Mouse (Mus musculus): ENCODE results near the gene Phf14. TPM values are rescaled to one million over a fixed set of nuclear protein-coding genes. Genes with fewer than 3 reads are reported as not detected.
A peak's percentile ranks its signal among the peaks of the same experiment; 100 is the strongest.
"Not testable (repeated sequence)": the region's sequence is repeated elsewhere in the genome, so short reads cannot be mapped to it uniquely, and the experiment has no call there.

The Phf14 gene
- polyA plus RNA-seq (2015; fragmentation: Nextera tagmentation; extraction: Ambion mirVana) = 36.2 and 38.5 TPM in 2 replicates

DNA sequence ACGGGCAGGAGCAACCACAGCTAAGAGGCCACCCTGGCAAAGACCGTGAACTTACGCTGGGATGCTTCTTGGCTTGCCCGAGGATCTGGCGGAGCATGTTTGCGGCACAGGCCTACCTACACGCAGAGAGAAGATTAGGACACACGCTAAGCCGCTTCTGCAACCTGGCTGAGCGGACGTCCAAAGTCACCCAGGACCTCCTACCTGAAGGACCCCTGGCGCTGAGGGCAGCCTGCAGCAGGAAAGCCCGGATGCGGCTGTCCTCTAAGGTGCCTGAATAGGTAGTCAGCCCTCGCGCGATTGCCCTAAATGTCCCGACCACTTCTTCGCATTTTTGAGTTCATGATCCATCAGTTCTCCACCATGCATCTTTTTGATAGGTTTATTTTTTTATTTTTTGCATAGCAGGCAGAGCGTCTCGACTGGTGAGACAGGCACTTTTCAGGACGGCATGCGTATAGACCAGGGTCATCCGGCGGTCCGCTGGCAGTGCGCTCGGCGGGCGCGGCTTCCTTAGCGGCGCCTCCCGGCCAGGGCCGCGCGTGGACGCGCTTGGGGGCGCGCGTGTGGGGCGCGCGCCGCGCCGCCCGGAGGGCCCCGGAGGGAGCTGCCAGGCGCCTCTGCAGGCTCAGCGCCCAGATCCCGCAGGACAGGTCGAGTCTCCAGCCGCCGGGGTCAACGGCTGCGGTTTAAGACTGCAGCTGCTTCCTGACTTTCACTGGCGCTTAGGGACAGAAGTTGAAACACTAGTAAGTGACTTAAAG lies at the start of gene Phf14, which contains the start of gene Ndufa4:
TSS of gene Phf14 (plus strand) at position 541 of the 764 bp plus-strand sequence.
TSS of gene Ndufa4 (minus strand) at position 229 of the 764 bp plus-strand sequence.
- Histone ChIP-seq H3K27ac (ENCODE audit: low read length) (peak within 1 kb of the TSS; percentile 87), H3K9me3 (ENCODE audit: control insufficient read depth, low read length) (no peaks in the 10 kb centered on the region), H3K9ac (ENCODE audit: low read depth, low read length) (peak within 1 kb of the TSS; percentile 82), H3K36me3 (ENCODE audit: control insufficient read depth, insufficient read depth, low read length) (no peaks in the 10 kb centered on the region), H3K4me3 (ENCODE audit: low read length) (peak within 1 kb of the TSS; percentile 72), H3K27me3 (replicated peaks; ENCODE audit: control insufficient read depth, insufficient read depth, low read length) (no peaks in the 10 kb centered on the region), H3K4me2 (ENCODE audit: low read depth, low read length) (peak within 1 kb of the TSS; percentile 76), H3K4me1 (ENCODE audit: control insufficient read depth, insufficient read depth, low read length) (peaks cover 9% of the 10 kb centered on the region)
- under 1% methylated on average over 59 of the region's 59 CpGs for WGBS
- ATAC-seq = peak; percentile 99

GRCm38 (mm10) chr6:11875364-11875763 lies 32.2 kb upstream of the Phf14 start:
- not testable (repeated sequence) for H3K27me3 ChIP-seq (replicated peaks; ENCODE audit: control insufficient read depth, insufficient read depth, low read length); H3K4me1 ChIP-seq (ENCODE audit: control insufficient read depth, insufficient read depth, low read length); H3K9ac ChIP-seq (ENCODE audit: low read depth, low read length); H3K4me3 ChIP-seq (ENCODE audit: low read length); H3K27ac ChIP-seq (ENCODE audit: low read length); H3K36me3 ChIP-seq (ENCODE audit: control insufficient read depth, insufficient read depth, low read length); ATAC-seq; H3K9me3 ChIP-seq (ENCODE audit: control insufficient read depth, low read length); H3K4me2 ChIP-seq (ENCODE audit: low read depth, low read length)
- WGBS = no CpG with 5 or more reads among the region's 2 CpGs

GRCm38 (mm10) chr6:11900809-11901310 lies 6.7 kb upstream of the Phf14 start:
- WGBS = 77% methylated on average over 4 of the region's 4 CpGs
- no peak overlapping the region for H3K9ac ChIP-seq (ENCODE audit: low read depth, low read length)
- H3K36me3 ChIP-seq (ENCODE audit: control insufficient read depth, insufficient read depth, low read length) = peaks cover 7% of the 10 kb centered on the region; the same call in 1 of the 2 replicates
- no peak overlapping the region for H3K27ac ChIP-seq (ENCODE audit: low read length)
- H3K4me2 ChIP-seq (ENCODE audit: low read depth, low read length) = no peak overlapping the region
- no peak overlapping the region for H3K4me3 ChIP-seq (ENCODE audit: low read length)
- no peaks in the 10 kb centered on the region for H3K9me3 ChIP-seq (ENCODE audit: control insufficient read depth, low read length)
- ATAC-seq = no peak
- H3K4me1 ChIP-seq (ENCODE audit: control insufficient read depth, insufficient read depth, low read length) = peaks cover 3% of the 10 kb centered on the region
- no peaks in the 10 kb centered on the region for H3K27me3 ChIP-seq (replicated peaks; ENCODE audit: control insufficient read depth, insufficient read depth, low read length)

DNA sequence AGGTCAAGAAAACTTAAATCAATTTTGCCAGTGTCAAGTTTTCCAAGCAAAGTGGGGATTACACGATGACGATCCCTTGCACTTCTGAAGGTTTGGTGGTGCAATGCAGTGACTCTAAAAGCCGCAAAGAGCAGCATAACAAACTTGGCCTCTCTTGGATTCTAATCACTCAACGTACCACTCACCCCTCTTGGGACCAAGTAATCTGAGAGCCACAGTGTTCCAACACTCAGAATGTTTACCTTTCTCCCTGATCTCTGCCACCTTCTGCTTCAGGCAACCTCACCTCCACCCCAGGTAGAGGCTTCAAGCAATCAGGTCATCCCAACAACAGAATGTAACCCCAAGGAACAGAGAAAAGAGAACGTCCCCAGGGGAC lies 730 bp upstream of the Phf14 start:
- no peaks in the 10 kb centered on the region for H3K9me3 ChIP-seq (ENCODE audit: control insufficient read depth, low read length)
- peaks cover 9% of the 10 kb centered on the region for H3K4me1 ChIP-seq (ENCODE audit: control insufficient read depth, insufficient read depth, low read length)
- 0% methylated on average over 5 of the region's 5 CpGs for WGBS
- peak overlapping the region; percentile 72 for H3K4me3 ChIP-seq (ENCODE audit: low read length)
- H3K9ac ChIP-seq (ENCODE audit: low read depth, low read length) = peak overlapping the region; percentile 82
- H3K27me3 ChIP-seq (replicated peaks; ENCODE audit: control insufficient read depth, insufficient read depth, low read length) = no peaks in the 10 kb centered on the region
- peak overlapping the region; percentile 87 for H3K27ac ChIP-seq (ENCODE audit: low read length)
- H3K4me2 ChIP-seq (ENCODE audit: low read depth, low read length) = peak overlapping the region; percentile 76
- peak; percentile 35; the same call in 1 of the 2 replicates for ATAC-seq
- 0 out of 2 replicates have a peak, but pooled peaks cover 2% of the 10 kb centered on the region for H3K36me3 ChIP-seq (ENCODE audit: control insufficient read depth, insufficient read depth, low read length)

- H3K36me3 ChIP-seq (ENCODE audit: control insufficient read depth, insufficient read depth, low read length) = no peaks in the 10 kb centered on the region
- H3K27me3 ChIP-seq (replicated peaks; ENCODE audit: control insufficient read depth, insufficient read depth, low read length) = no peaks in the 10 kb centered on the region
- H3K4me1 ChIP-seq (ENCODE audit: control insufficient read depth, insufficient read depth, low read length) = peaks cover 9% of the 10 kb centered on the region
- peak overlapping the region; percentile 76 for H3K4me2 ChIP-seq (ENCODE audit: low read depth, low read length)
- H3K27ac ChIP-seq (ENCODE audit: low read length) = peak overlapping the region; percentile 87; the same call in 1 of the 2 replicates
- ATAC-seq = peak; percentile 34; the same call in 1 of the 2 replicates
- peak overlapping the region; percentile 82 for H3K9ac ChIP-seq (ENCODE audit: low read depth, low read length)
- WGBS = 24% methylated on average over 7 of the region's 7 CpGs
- peak overlapping the region; percentile 72 for H3K4me3 ChIP-seq (ENCODE audit: low read length)
- no peaks in the 10 kb centered on the region for H3K9me3 ChIP-seq (ENCODE audit: control insufficient read depth, low read length)
Measured at GRCm38 (mm10) chr6:11908170-11908569, 561 bp downstream of the Phf14 start.

DNA sequence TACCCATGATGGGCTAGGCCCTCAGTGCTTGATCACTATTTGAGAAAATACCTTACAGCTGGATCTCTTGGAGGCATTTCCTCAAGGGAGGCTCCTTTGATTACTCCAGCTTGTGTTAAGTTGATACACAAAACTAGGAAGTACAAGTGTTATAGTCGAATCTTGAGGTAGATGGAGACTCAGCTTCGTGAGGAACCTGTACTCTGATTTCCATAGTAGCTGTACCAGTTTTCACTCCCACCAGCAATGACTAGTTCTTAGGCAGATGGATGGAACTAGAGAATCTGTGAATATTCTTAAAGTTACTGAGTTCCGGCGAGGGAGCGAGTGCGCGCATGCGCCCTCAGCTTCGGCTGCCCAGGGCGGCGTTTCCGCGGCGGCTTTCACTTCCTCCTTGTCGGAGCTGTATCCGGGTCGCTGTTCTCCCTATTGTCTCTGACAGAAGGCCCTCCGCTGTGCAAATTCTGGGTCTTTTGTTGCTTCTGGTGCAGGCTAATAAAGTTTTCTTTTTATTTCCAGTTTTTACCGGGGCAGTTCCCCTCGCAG lies 18.0 kb downstream of the Phf14 start:
- H3K4me1 ChIP-seq (ENCODE audit: control insufficient read depth, insufficient read depth, low read length) = peaks cover 3% of the 10 kb centered on the region; the same call in 1 of the 2 replicates
- H3K36me3 ChIP-seq (ENCODE audit: control insufficient read depth, insufficient read depth, low read length) = no peaks in the 10 kb centered on the region; the same call in none of the 2 replicates
- WGBS = under 1% methylated on average over 20 of the region's 20 CpGs
- ATAC-seq = peak; percentile 99
- H3K4me3 ChIP-seq (ENCODE audit: low read length) = peak overlapping the region; percentile 85
- H3K27ac ChIP-seq (ENCODE audit: low read length) = peak overlapping the region; percentile 94
- H3K4me2 ChIP-seq (ENCODE audit: low read depth, low read length) = peak overlapping the region; percentile 73
- H3K9ac ChIP-seq (ENCODE audit: low read depth, low read length) = peak overlapping the region; percentile 98
- no peaks in the 10 kb centered on the region for H3K27me3 ChIP-seq (replicated peaks; ENCODE audit: control insufficient read depth, insufficient read depth, low read length)
- H3K9me3 ChIP-seq (ENCODE audit: control insufficient read depth, low read length) = no peaks in the 10 kb centered on the region

- ATAC-seq = peak; percentile 87
- under 1% methylated on average over 37 of the region's 40 CpGs for WGBS
Measured at GRCm38 (mm10) chr6:11926082-11926595, 18.5 kb downstream of the Phf14 start.

DNA sequence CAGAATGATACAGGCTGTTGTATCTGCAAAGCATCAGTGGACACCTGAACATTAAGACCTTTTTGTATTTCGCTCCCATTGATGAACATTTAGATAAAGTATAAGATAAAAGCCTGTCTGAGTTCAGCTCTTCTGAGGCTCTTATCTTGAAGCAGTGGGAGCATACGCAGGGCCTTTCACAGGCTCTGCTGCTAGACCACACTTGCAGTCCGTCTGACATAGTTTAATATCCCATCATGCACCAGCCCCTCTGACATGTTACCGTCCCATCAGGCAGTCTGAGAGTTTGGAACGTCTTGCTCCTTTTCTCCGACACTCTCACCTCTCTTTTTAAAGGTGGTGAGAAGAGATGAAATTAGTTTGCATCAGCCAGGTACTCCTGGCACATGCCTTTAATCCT lies 19.9 kb downstream of the Phf14 start:
- no peak overlapping the region for H3K9ac ChIP-seq (ENCODE audit: low read depth, low read length)
- WGBS = 79% methylated on average over 6 of the region's 6 CpGs
- peak overlapping the region; percentile 24; the same call in 1 of the 2 replicates for H3K4me2 ChIP-seq (ENCODE audit: low read depth, low read length)
- H3K4me3 ChIP-seq (ENCODE audit: low read length) = no peak overlapping the region
- no peaks in the 10 kb centered on the region for H3K9me3 ChIP-seq (ENCODE audit: control insufficient read depth, low read length)
- H3K27ac ChIP-seq (ENCODE audit: low read length) = no peak overlapping the region
- no peak for ATAC-seq
- no peaks in the 10 kb centered on the region; the same call in none of the 2 replicates for H3K36me3 ChIP-seq (ENCODE audit: control insufficient read depth, insufficient read depth, low read length)
- H3K4me1 ChIP-seq (ENCODE audit: control insufficient read depth, insufficient read depth, low read length) = peaks cover 3% of the 10 kb centered on the region; the same call in 1 of the 2 replicates
- no peaks in the 10 kb centered on the region for H3K27me3 ChIP-seq (replicated peaks; ENCODE audit: control insufficient read depth, insufficient read depth, low read length)

More at GRCm38 (mm10) chr6:11926082-11926595, 18.5 kb downstream of the Phf14 start:
- Histone ChIP-seq H3K4me2 (ENCODE audit: low read depth, low read length) (peak overlapping the region; percentile 73), H3K27ac (ENCODE audit: low read length) (peak overlapping the region; percentile 94), H3K36me3 (ENCODE audit: control insufficient read depth, insufficient read depth, low read length) (no peaks in the 10 kb centered on the region; the same call in none of the 2 replicates), H3K27me3 (replicated peaks; ENCODE audit: control insufficient read depth, insufficient read depth, low read length) (no peaks in the 10 kb centered on the region), H3K9ac (ENCODE audit: low read depth, low read length) (peak overlapping the region; percentile 98), H3K4me1 (ENCODE audit: control insufficient read depth, insufficient read depth, low read length) (peaks cover 3% of the 10 kb centered on the region; the same call in 1 of the 2 replicates), H3K4me3 (ENCODE audit: low read length) (peak overlapping the region; percentile 85), H3K9me3 (ENCODE audit: control insufficient read depth, low read length) (no peaks in the 10 kb centered on the region)

GRCm38 (mm10) chr6:11933403-11933802 lies 25.8 kb downstream of the Phf14 start:
- Histone ChIP-seq H3K27ac (ENCODE audit: low read length) (no peak overlapping the region), H3K4me2 (ENCODE audit: low read depth, low read length) (no peak overlapping the region), H3K4me3 (ENCODE audit: low read length) (no peak overlapping the region), H3K36me3 (ENCODE audit: control insufficient read depth, insufficient read depth, low read length) (no peaks in the 10 kb centered on the region), H3K9ac (ENCODE audit: low read depth, low read length) (no peak overlapping the region), H3K27me3 (replicated peaks; ENCODE audit: control insufficient read depth, insufficient read depth, low read length) (no peaks in the 10 kb centered on the region), H3K9me3 (ENCODE audit: control insufficient read depth, low read length) (no peaks in the 10 kb centered on the region), H3K4me1 (ENCODE audit: control insufficient read depth, insufficient read depth, low read length) (no peaks in the 10 kb centered on the region)
- ATAC-seq = no peak
- 91% methylated on average over 7 of the region's 7 CpGs for WGBS
